Mouse (Mus musculus): Measurements from ENCODE around the gene Abcg8.

Abcg8 gene

DNA sequence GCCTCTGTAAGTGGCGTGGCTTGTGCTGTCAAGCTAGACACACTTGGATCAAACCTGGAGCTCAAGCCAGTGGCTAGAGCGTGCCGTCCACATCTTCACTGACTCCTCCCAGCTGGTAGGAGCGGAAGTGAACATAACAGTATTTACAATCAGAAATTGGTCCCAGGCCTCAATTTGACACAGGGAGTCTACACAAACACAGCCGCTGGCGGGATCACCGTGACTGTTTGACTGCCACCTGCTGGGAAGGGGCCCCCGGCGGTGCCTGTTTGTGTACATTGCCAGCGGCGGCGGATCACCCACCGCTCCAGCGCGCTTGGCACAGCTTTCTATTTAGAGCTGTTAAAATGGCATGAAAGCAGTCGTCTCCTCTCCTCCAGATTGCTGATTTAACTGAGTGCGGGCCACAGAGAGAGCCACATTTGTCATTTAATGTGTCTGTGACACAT lies 33.3 kb downstream of the Abcg8 start:
- DNase-seq (ENCODE audit: low spot score in 2 of 2): peak in 1 of 2 experiments; percentile 60

DNA sequence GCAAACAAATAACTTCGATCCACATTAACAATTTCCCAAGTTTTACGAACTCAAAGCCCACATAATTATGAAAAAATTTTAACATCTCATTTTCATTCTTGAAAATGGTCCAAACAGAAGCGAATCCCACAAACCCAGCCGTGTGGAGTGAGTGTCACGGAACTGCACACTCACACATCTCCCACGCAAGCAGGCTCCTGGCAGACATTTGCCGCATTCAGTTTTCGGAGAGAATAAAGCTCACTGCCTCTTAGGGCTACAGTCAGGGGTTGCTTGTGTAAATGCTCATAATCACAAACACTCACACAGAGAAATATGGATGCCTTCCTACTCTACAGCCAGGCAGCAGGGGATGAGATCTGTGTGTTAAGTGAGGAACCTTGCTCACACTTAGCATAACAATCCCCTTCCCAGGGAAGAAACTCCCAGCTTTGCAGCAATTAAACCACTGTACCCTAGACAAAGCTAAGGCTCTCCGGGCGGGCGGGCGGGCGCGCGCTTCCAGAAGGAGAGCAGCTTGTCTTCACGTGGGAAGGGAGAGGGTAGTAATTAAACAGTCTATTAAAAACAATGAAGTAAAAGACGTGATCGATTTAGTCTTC lies 37.6 kb downstream of the Abcg8 start:
- DNase-seq (ENCODE audit: low spot score in 2 of 2): no peak

GRCm38 (mm10) chr17:84714930-84715329 lies 38.8 kb downstream of the Abcg8 start:
- no peak for DNase-seq (ENCODE audit: low spot score in 2 of 2)

GRCm38 (mm10) chr17:84716252-84716872 lies 40.3 kb downstream of the Abcg8 start:
- no peak for DNase-seq (ENCODE audit: low spot score in 2 of 2)

- DNase-seq (ENCODE audit: low spot score in 2 of 2): no peak
Measured at GRCm38 (mm10) chr17:84717416-84717815, 41.3 kb downstream of the Abcg8 start.

DNA sequence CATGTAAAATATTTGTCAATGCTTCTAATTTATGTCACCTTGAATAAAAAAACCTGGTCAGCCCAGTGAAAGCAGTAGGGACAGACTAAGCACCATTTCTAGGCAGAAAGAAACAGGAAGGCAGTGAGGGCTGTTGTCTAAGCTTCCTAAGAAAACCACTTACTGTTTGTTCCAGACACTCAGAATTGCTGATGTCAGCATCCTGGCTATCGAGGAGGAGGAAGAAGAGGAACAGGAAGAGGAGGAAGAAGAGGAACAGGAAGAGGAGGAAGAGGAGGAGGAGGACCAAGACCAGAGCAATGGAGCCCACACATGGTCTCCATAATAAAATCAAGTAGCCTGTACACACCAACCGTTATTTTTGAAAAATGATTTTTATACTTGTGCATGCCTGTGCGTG lies 43.0 kb downstream of the Abcg8 start:
- no peak for DNase-seq (ENCODE audit: low spot score in 2 of 2)

GRCm38 (mm10) chr17:84724028-84724427 lies 47.9 kb downstream of the Abcg8 start:
- DNase-seq (ENCODE audit: low spot score in 2 of 2): no peak

GRCm38 (mm10) chr17:84725163-84725562 lies 49.1 kb downstream of the Abcg8 start:
- DNase-seq (ENCODE audit: low spot score in 2 of 2): no peak

GRCm38 (mm10) chr17:84728201-84728911 lies 52.3 kb downstream of the Abcg8 start:
- no peak for DNase-seq (ENCODE audit: low spot score in 2 of 2)

DNA sequence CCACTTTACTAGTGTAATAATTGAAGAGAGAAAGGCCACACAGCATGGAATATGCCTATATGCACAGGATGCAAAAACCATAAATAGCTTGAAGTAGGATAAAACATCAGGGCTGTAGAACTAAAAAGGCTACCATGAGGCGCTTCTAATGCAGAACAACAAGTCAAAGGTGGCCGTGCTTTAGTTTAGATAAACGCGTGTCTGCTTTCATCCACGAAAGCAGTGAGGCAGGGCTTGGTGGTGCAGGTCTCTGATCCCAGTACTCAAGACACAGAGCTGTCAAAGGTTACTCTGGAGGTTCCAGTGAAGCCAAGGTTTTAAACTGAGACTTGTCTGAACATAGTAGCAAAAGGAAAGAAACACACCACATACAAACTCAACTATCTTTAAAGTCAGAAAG lies 53.0 kb downstream of the Abcg8 start:
- DNase-seq (ENCODE audit: low spot score in 2 of 2): no peak

GRCm38 (mm10) chr17:84731361-84731760 lies 55.3 kb downstream of the Abcg8 start:
- DNase-seq (ENCODE audit: low spot score in 2 of 2): no peak

DNA sequence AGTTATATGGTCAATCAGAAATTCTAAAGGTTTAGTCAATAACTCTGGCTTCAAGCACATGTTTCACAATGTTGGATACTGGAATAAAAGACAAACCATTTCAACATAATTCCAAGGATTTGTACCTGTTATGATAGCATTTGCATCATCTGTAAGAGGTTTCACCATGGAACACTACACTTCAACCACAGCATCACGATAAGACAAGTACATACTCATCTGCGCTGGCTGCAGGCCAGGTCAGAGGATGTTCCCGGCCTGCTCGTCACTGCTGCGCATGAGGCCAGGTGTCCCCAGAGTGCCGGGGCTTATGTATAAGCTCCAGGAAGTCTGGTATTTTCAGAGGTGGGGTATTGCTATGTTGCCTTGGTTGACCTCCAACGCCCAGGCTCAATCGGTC lies 56.5 kb downstream of the Abcg8 start:
- DNase-seq (ENCODE audit: low spot score in 2 of 2): no peak

DNA sequence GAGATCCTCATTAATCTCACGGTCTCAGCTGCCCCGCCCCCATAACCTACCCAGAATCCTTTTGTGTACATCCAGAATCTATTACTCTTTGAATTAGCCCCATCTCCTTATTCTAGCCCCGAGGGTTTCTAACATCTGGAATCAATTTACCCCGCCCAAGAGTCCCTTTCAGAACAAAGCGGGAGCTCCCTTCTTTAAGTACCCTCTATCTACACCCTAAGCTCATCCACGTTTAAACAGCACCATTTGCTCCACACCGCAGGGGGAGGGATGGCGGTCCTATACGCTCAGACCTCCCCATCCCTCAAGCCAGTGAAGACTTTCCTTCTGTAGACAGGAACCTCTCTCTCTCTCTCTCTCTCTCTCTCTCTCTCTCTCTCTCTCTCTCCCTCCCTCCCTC lies 60.6 kb downstream of the Abcg8 start:
- DNase-seq (ENCODE audit: low spot score in 2 of 2): no peak

DNA sequence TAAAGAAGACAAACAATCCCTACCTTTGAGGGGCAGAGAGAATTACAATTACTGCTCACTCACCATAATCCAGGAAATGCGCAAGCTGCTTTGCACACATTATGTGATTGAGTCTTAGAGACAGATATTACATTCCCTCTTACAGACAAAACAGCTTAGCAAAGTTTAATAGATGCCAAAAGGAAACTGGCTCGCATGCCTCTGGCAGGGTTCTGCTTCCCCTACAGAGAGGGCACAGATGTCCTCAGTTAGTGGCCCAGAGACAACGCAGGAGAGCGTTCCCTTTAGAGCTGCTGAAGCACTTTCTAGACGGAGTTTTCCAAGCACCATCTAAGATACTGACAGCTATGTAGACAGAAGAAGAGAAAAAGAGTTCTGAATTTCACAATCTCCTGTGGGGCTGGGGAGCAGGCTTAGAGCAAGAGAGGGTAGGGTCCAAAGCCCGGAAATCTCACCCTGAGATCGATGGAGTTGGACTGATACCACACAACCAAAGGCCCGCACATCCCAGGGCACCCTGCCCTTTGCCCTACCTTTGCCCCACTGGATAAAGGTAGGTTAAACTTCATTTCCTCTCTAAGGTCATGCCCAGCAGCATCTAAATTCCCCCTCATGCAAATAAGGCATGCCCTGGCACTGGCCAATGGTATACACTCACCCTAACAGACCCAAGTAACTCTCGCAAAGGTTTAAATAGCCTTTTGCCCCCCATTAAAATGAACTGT lies 62.1 kb downstream of the Abcg8 start:
- no peak for DNase-seq (ENCODE audit: low spot score in 2 of 2)

DNA sequence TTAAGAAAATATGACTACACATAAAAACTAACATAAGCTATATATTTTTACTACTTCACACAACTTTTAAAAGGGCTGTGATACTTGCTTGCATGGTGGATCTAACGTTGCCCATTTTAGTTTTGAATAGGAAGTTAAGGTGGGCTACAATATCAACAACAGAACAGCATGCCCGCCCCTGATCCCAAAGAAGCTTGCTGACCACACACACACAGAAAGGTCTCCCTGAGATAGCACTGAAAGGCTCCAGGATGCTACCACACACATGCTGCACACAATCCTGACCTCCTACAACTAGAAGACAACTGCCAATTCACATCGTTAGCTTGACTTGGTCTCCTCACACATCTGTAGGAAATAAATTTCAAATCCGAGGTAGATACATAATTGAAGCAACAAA lies 68.2 kb downstream of the Abcg8 start:
- no peak for DNase-seq (ENCODE audit: low spot score in 2 of 2)

- DNase-seq (ENCODE audit: low spot score in 2 of 2): no peak
Measured at GRCm38 (mm10) chr17:84745001-84745400, 68.9 kb downstream of the Abcg8 start.

DNA sequence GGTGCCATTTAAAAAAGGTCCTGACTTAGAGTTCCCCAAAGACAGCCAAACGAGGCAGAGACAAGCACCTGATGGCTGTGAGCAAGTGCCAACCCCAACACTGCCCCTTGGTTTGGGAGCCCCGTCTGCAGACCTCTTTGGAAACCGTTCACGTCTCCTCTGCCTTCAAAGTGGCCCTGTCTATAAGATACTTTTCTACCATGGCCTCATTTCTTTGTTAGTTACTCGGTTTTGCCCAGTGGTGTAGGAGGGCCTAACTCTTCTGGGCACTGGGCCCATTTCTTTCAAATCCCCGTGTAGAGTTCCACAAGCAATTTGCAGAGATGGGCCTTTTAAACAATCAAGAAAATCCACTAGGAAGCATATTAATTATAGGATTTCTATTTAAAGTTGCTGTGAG lies 71.1 kb downstream of the Abcg8 start:
- no peak for DNase-seq (ENCODE audit: low spot score in 2 of 2)

DNA sequence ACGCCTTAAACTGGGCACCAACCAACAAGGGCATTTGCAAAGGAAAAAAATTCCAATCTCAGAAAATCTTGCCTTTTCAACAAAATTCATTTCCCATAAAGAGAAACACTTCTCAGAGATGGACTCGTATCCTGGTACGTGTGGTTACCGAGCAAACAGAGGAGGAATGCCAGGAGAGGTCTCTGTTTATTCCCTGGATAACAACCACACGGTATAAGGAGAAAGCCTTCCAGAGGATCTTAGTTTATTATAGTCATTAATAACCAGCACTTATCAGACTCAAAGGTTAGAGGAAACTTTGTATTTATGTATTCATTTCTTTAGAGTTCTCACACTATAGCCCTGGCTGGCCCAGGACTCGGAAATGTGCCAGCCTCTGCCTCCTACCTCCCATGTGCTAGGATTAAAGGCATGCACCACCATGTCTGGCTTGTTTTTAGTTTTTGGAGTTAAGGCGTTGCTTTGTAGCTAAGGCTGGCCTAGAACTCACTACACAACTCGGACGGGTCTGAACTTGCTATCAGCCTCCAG lies 72.1 kb downstream of the Abcg8 start:
- DNase-seq (ENCODE audit: low spot score in 2 of 2): no peak

GRCm38 (mm10) chr17:84749297-84749696 lies 73.2 kb downstream of the Abcg8 start:
- DNase-seq (ENCODE audit: low spot score in 2 of 2): no peak
